Mouse (Mus musculus): ENCODE data around the gene Bcap31.

DNA sequence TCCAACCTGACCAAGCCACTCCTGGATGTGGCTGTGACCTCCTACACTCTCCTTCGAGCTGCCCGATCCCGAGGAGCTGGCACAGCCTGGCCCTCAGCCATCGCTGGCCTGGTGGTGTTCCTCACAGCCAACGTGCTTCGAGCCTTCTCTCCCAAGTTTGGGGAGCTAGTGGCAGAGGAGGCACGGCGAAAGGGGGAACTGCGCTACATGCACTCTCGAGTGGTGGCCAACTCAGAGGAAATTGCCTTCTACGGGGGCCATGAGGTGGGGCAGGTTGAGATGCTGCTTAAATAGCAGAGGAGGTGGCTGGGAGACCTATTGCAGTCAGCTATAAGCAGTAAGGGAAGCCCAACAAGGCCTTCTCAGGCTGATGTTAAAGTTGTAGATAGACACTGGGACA is 1.7 kb upstream of the Bcap31 start:
- TF ChIP-seq CTCF (IDR thresholded peaks at IDR 0.05; ENCODE audit: insufficient read depth, low read depth, low read length) (no peak), POLR2A (IDR thresholded peaks at IDR 0.05; ENCODE audit: insufficient read depth, low read depth, low read length) (no peak)
